Mouse (Mus musculus) adrenal gland, adult 2 months (tissue): ENCODE results near the gene Apol9b. TPM values are rescaled to one million over a fixed set of nuclear protein-coding genes. Genes with fewer than 3 reads are reported as not detected.

Experiments
- DNase-seq: peaks from one replicate; pipeline ENCODE4 v3.0.0; 2021
- polyA plus RNA-seq: library from polyadenylated mRNA; depleted of rRNA; stranded (reverse); fragments of >200 nt; gene quantifications from 2 replicates; pipeline ENCODE4 v1.2.3, GENCODE M21; 2012; rRNA removed
- total RNA-seq, 2 experiments: library from RNA; stranded (reverse); gene quantifications; 2 replicates each; pipeline ENCODE4 v1.2.3; 2021

Gene Apol9b
- total and polyA plus RNA-seq, 3 experiments: 0.58 to 1.5 (median 1.5) TPM

DNA sequence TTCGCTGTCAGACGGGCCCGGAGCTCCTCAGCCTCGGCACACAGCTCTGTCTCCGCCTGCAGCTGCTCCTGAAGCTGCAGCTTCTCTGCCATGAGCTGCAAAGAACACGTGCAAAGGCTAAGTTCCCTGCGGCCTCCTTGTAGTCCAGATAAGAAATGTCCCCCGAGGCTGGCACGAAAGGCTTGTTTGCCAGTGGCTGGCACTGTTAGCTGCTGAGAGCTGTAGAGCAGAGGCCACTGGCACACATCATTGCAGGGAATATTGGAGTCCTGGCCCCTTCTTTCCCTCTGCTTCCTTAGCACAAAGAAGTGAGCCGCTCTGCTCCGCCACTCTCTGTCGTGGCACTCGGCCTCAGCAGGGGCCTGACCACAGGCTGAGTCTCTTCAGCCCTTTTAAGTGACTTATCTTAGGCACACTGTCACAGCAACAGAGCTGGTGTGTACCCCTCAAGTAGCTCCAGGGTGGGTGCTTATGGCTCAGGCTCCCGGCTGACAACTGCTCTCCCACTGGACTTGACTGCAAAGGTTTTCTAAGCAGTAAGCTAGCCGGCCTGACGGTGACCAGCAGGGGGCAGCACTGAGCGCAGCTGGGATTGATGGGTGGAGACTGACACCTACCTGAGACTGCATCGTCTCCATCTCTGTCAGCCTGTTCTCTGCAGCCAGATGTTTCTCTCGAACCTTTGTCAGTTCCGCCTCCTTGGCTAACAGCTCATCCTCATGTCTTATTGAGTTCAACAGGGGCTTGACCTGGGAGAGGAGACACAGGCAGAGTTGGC lies 46.5 kb downstream of the Apol9b start:
- DNase-seq: peak; percentile 78

DNA sequence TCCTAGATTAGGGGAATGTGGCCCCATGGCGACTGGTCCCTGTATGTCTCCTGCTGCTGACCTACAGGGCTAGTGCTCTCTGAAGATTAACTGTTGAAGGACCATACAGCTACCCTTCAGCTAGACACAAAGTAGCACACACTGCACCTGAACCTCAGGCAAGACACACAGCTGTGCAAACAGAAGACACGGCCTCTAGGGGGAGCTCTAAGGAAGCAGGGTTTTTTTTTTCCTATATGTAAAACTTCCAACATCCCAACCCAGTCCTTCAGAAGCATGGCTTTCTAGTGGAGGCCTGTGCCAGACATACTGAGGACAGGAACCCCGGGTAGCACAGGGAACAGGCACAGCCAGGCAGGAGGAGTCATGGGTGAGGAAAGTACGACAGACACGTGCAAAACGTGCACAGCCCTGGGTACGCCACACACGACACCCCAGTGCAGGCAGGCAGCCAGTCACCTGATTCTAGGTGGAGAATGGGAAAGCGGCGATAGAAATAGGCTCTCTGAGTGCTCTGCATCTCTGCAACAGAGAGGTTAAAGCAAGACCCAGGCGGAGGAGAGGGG lies 53.7 kb downstream of the Apol9b start:
- no peak for DNase-seq

- DNase-seq: no peak
These were observed 55.4 kb downstream of the Apol9b start for GRCm38 (mm10) chr15:77784039-77784824.

DNA sequence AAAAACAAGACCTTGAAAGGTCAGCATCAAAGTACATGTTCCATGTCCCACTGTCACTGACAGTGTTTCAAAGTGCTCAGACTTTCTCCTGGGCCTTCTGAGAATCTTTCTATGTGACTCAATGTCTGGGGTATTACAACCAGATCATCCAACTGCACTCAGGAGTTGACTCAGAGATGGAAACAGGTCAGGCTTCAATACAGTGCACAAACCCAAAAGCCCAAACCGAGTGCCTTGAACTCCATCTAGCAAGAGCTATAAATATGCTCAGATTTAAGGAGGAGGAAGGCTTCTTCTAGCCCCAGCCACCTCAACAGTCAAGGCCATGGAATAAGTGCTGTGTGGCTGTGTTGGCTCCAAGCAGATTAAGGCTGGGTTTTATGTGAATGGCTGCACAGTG lies 57.0 kb downstream of the Apol9b start:
- peak; percentile 54 for DNase-seq

Other genes starting within 250 kb of the Apol9b start
- not detected for gene Apol11a, start 220.8 kb upstream of the Apol9b start, total RNA-seq
- gene Apol11a, start 220.8 kb upstream of the Apol9b start, polyA plus RNA-seq: not detected in 2 replicates
- under 1 TPM in 1 of 2 experiments, not detected in 1; 0.14 TPM for gene Apol7c, start 195.7 kb upstream of the Apol9b start, total RNA-seq
- gene Apol7c, start 195.7 kb upstream of the Apol9b start, polyA plus RNA-seq: 0.07 TPM in 1 of 2 replicates, not detected in the other
- not detected for gene 1700025B11Rik, start 167.1 kb upstream of the Apol9b start, total RNA-seq
- not detected in 2 replicates for gene 1700025B11Rik, start 167.1 kb upstream of the Apol9b start, polyA plus RNA-seq
- under 1 TPM; 0.14 to 0.41 TPM for gene Apol10b, start 132.9 kb upstream of the Apol9b start, total RNA-seq
- gene Apol10b, start 132.9 kb upstream of the Apol9b start, polyA plus RNA-seq: 0.07 TPM in 1 of 2 replicates, not detected in the other
- gene Gm36245, start 129.8 kb upstream of the Apol9b start, total RNA-seq: not detected
- not detected in 2 replicates for gene Gm36245, start 129.8 kb upstream of the Apol9b start, polyA plus RNA-seq
- gene Apol11b, start 85.8 kb upstream of the Apol9b start, total RNA-seq: under 1 TPM; 0.52 to 0.73 TPM
- gene Apol11b, start 85.8 kb upstream of the Apol9b start, polyA plus RNA-seq: 0.04 TPM in 1 of 2 replicates, not detected in the other
- under 1 TPM in 1 of 2 experiments, not detected in 1; 0.52 TPM for gene Apol7e, start 30.2 kb upstream of the Apol9b start, total RNA-seq
- 0.12 TPM in 1 of 2 replicates, not detected in the other for gene Apol7e, start 30.2 kb upstream of the Apol9b start, polyA plus RNA-seq
- not detected for gene Apol8, start 28.0 kb downstream of the Apol9b start, total RNA-seq
- gene Apol8, start 28.0 kb downstream of the Apol9b start, polyA plus RNA-seq: not detected in 2 replicates
- 100 to 1,000 TPM; 280 to 306 TPM for gene Myh9, start 113.1 kb downstream of the Apol9b start, total RNA-seq
- gene Myh9, start 113.1 kb downstream of the Apol9b start, polyA plus RNA-seq: 45.4 and 51.9 TPM in 2 replicates
- gene Txn2, start 200.0 kb downstream of the Apol9b start, total RNA-seq: 100 to 1,000 TPM; 538 to 652 TPM
- 1,033 and 1,131 TPM in 2 replicates for gene Txn2, start 200.0 kb downstream of the Apol9b start, polyA plus RNA-seq
- 1 to 10 TPM; 2.4 to 2.9 TPM for gene Foxred2, start 227.7 kb downstream of the Apol9b start, total RNA-seq
- gene Foxred2, start 227.7 kb downstream of the Apol9b start, polyA plus RNA-seq: 3.5 and 4.5 TPM in 2 replicates
- 100 to 1,000 TPM; 149 to 195 TPM for gene Eif3d, start 241.8 kb downstream of the Apol9b start, total RNA-seq
- gene Eif3d, start 241.8 kb downstream of the Apol9b start, polyA plus RNA-seq: 190 and 196 TPM in 2 replicates